Mouse (Mus musculus) forebrain, postnatal 0 days (tissue): ENCODE data around the gene Evc2. TPM values are rescaled to one million over a fixed set of nuclear protein-coding genes. Genes with fewer than 3 reads are reported as not detected.

Experiments
- ATAC-seq: fragments of 200-750 bp; cut with Nextera tagmentation; 2 replicates; pipeline ENCODE4 v1.8.0; 2017; ENCODE audit warnings: mild to moderate bottlenecking, moderate library complexity
- DNase-seq: peaks from one replicate; pipeline ENCODE4 v3.0.0-alpha.2; 2015
- H3K27ac ChIP-seq: fragments of 300-500 bp; sonication (generic); 2 replicates; pipeline ENCODE4 v1.5.1; 2014; ENCODE audit warnings: low read depth, mild to moderate bottlenecking, antibody characterized with exemption, low read length, moderate library complexity, mixed read lengths
- H3K27me3 ChIP-seq: fragments of 300-500 bp; sonication (generic); 2 replicates; pipeline ENCODE4 v1.6.1; 2014; ENCODE audit warnings: mild to moderate bottlenecking, low read length, mixed read lengths; ENCODE audit not compliant: insufficient read depth
- H3K36me3 ChIP-seq: fragments of 300-500 bp; sonication (generic); 2 replicates; pipeline ENCODE4 v1.6.1; 2014; ENCODE audit warnings: mild to moderate bottlenecking, moderate library complexity; ENCODE audit not compliant: insufficient read depth
- H3K4me1 ChIP-seq: fragments of 300-500 bp; sonication (generic); 2 replicates; pipeline ENCODE4 v1.6.1; 2014; ENCODE audit warnings: antibody characterized with exemption; ENCODE audit not compliant: insufficient read depth
- H3K4me2 ChIP-seq: fragments of 300-500 bp; sonication (generic); 2 replicates; pipeline ENCODE4 v1.6.1; 2014; ENCODE audit warnings: low read depth, mild to moderate bottlenecking, moderate library complexity
- H3K4me3 ChIP-seq: fragments of 300-500 bp; sonication (generic); 2 replicates; pipeline ENCODE4 v1.5.1; 2014; ENCODE audit warnings: low read depth, low read length, mixed read lengths
- H3K9ac ChIP-seq: fragments of 300-500 bp; sonication (generic); 2 replicates; pipeline ENCODE4 v1.6.1; 2014; ENCODE audit warnings: mild to moderate bottlenecking
- H3K9me3 ChIP-seq: fragments of 300-500 bp; sonication (generic); 2 replicates; pipeline ENCODE4 v1.6.1; 2016; ENCODE audit warnings: low read length
- CTCF ChIP-seq: sonication (generic); IDR thresholded peaks from 2 replicates; pipeline ENCODE4 v1.5.1; 2016; ENCODE audit warnings: antibody characterized with exemption, control low read depth, low read depth
- WGBS: fragments of 180-500 bp; shearing (Covaris S2); extraction: QIAGEN DNeasy Blood & Tissue Kit; methylation state at CpG from one replicate; pipeline ENCODE4 v1.1.7; 2014; 5-methylcytosine and 5-hydroxymethylcytosine counted together
- polyA plus RNA-seq: library from polyadenylated mRNA; unstranded; fragments of >200 nt; fragmentation: Nextera tagmentation; extraction: Ambion mirVana; gene quantifications from 2 replicates; pipeline ENCODE4 v1.2.1, GENCODE M21; 2015
- total RNA-seq: library from RNA; depleted of rRNA; stranded (reverse); fragments of >200 nt; gene quantifications from 2 replicates; pipeline ENCODE4 v1.2.3, GENCODE M21; 2014

Gene Evc2
- total and polyA plus RNA-seq, 2 experiments from 2014 or later: 2.8 to 4.8 TPM

DNA sequence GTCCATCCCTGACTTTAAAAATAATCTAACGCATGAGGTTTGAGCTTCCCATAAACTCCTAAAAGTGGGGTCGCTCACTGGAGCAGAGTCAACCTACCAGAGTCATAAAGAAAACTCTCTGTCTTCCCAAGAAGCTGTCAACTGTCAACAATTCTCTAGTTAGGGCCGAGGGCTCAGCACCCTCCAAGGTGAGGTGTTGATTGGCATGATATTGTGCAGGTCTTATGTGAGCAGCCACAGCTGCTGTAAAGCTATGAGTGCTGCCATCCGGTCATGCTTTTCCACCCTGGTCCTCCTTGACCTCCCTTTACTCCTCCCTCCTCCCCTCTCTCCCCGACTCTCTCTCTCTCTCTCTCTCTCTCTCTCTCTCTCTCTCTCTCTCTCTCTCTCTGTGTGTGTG lies 24.3 kb downstream of the Evc2 start:
- H3K4me3 ChIP-seq: no peak overlapping the region
- ATAC-seq (no peak), DNase-seq (no peak)
- no peak overlapping the region for H3K27ac ChIP-seq
- no peak overlapping the region for H3K4me2 ChIP-seq
- H3K36me3 ChIP-seq: no peaks in the 10 kb centered on the region
- no peaks in the 10 kb centered on the region for H3K4me1 ChIP-seq
- 89% methylated on average over 5 of the region's 5 CpGs for WGBS
- H3K9me3 ChIP-seq: no peaks in the 10 kb centered on the region
- H3K27me3 ChIP-seq: no peaks in the 10 kb centered on the region
- no peak overlapping the region for H3K9ac ChIP-seq
- TF ChIP-seq CTCF: no peak

- 90% methylated on average over 5 of the region's 5 CpGs for WGBS
- DNase-seq: no peak
- Histone ChIP-seq H3K4me3 (no peak overlapping the region), H3K9ac (no peak overlapping the region), H3K4me1 (no peaks in the 10 kb centered on the region), H3K36me3 (no peaks in the 10 kb centered on the region), H3K9me3 (no peaks in the 10 kb centered on the region), H3K27ac (no peak overlapping the region), H3K27me3 (no peaks in the 10 kb centered on the region), H3K4me2 (no peak overlapping the region)
- TF ChIP-seq CTCF: no peak
- ATAC-seq: no peak
These were observed 25.0 kb downstream of the Evc2 start for GRCm38 (mm10) chr5:37363284-37363683.

- Histone ChIP-seq H3K4me3 (no peak overlapping the region), H3K4me2 (no peak overlapping the region), H3K4me1 (no peaks in the 10 kb centered on the region), H3K27ac (peak overlapping the region; percentile 35; the same call in 1 of the 2 replicates), H3K27me3 (no peaks in the 10 kb centered on the region), H3K9me3 (no peaks in the 10 kb centered on the region), H3K36me3 (no peaks in the 10 kb centered on the region), H3K9ac (no peak overlapping the region)
- ATAC-seq (peak; percentile 80), DNase-seq (peak; percentile 46)
- TF ChIP-seq CTCF: peak; percentile 48
These were observed 27.5 kb downstream of the Evc2 start for GRCm38 (mm10) chr5:37365751-37366150.

DNA sequence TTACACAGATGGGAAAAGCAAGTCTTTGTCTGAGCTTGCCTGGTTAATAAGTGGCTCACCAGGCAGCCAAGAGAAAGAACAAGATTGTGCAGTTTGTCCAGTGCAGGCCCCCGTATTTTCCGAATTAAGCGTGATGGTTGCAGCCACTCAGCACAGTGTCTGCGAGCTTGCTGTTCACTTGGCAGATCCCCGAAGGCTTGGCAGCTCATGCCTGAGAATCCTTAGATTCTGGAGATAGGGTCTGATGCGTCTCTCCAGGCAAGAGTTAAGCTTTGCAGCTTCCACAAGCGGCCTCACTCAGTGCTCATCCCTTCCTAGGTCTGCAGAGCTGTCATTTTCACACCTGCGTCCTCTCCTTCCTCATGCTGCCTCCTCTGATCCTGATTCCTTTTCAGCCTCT lies 30.5 kb downstream of the Evc2 start:
- WGBS: 65% methylated on average over 8 of the region's 8 CpGs
- Histone ChIP-seq H3K27me3 (no peaks in the 10 kb centered on the region), H3K9me3 (no peaks in the 10 kb centered on the region), H3K9ac (no peak overlapping the region), H3K4me2 (no peak overlapping the region), H3K36me3 (no peaks in the 10 kb centered on the region), H3K27ac (no peak overlapping the region), H3K4me3 (no peak overlapping the region), H3K4me1 (no peaks in the 10 kb centered on the region)
- peak; percentile 67 for DNase-seq
- TF ChIP-seq CTCF: no peak
- ATAC-seq: peak; percentile 60

DNA sequence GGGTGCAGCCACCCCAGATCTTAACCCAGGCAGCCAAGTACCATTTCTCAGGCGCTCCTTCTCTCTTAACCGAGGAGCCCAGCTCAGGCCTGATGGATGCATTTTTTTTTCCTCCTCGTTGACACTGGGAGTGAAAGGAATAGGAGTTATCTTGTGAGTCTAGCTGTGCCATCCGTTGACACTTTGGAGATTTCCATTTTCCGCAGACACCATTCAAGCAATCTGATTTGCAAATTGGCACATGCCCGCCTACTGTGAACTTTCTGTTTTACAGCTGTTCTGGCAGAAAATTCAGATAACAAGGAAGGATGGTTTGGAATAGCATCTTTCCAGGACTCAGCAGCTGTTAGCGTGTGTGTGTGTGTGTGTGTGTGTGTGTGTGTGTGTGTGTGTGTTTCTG lies 39.1 kb downstream of the Evc2 start:
- peak; percentile 64 for DNase-seq
- H3K9ac ChIP-seq: no peak overlapping the region

GRCm38 (mm10) chr5:37380641-37381040 lies 42.3 kb downstream of the Evc2 start:
- TF ChIP-seq CTCF: no peak
- 83% methylated on average over 4 of the region's 4 CpGs for WGBS
- no peak for DNase-seq
- Histone ChIP-seq H3K9ac (no peak overlapping the region), H3K27ac (no peak overlapping the region), H3K4me1 (no peaks in the 10 kb centered on the region), H3K36me3 (no peaks in the 10 kb centered on the region), H3K4me2 (no peak overlapping the region), H3K9me3 (no peaks in the 10 kb centered on the region), H3K4me3 (no peak overlapping the region), H3K27me3 (no peaks in the 10 kb centered on the region)
- no peak for ATAC-seq

More for the DNA sequence above, 39.1 kb downstream of the Evc2 start:
- Histone ChIP-seq H3K9me3 (no peaks in the 10 kb centered on the region), H3K27ac (0 out of 2 replicates have a peak overlapping the region, but pooled peaks have one; percentile 9), H3K4me2 (no peak overlapping the region), H3K27me3 (no peaks in the 10 kb centered on the region), H3K36me3 (no peaks in the 10 kb centered on the region), H3K4me1 (no peaks in the 10 kb centered on the region), H3K4me3 (no peak overlapping the region)
- WGBS: 54% methylated on average over 7 of the region's 7 CpGs
- TF ChIP-seq CTCF: no peak
- ATAC-seq: peak; percentile 65

DNA sequence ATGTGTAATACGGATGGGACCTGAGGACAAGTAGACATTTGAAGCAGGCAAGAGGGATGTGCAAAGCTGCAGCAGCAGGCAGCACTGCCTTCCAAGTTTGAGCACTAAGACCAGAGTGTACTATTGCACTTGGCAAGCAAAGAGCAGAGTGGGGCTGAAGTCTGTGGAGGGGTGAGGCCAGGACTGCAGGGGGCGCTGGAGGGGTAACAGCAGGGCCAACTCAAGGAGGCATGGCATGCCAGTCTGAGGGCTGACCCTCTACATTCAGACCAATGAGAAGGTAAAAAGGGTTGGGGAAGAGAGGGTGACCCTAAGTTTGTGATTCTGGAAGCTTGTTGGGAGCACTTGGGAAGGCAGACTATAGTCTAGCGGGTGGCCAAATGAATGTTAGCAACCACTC lies 45.3 kb downstream of the Evc2 start:
- Histone ChIP-seq H3K36me3 (no peaks in the 10 kb centered on the region), H3K27ac (no peak overlapping the region), H3K4me3 (no peak overlapping the region), H3K4me2 (no peak overlapping the region), H3K4me1 (no peaks in the 10 kb centered on the region), H3K9me3 (no peaks in the 10 kb centered on the region), H3K27me3 (no peaks in the 10 kb centered on the region), H3K9ac (no peak overlapping the region)
- WGBS: 87% methylated on average over 3 of the region's 3 CpGs
- ATAC-seq: no peak
- no peak for DNase-seq
- TF ChIP-seq CTCF: peak; percentile 20; the same call in 1 of the 2 replicates

- DNase-seq (no peak), ATAC-seq (no peak)
- no peak for TF ChIP-seq CTCF
- Histone ChIP-seq H3K4me3 (no peak overlapping the region), H3K36me3 (no peaks in the 10 kb centered on the region), H3K27ac (no peak overlapping the region), H3K9me3 (no peaks in the 10 kb centered on the region), H3K4me1 (no peaks in the 10 kb centered on the region), H3K9ac (no peak overlapping the region), H3K27me3 (no peaks in the 10 kb centered on the region), H3K4me2 (no peak overlapping the region)
- WGBS: 89% methylated on average over 3 of the region's 3 CpGs
These were observed 50.3 kb downstream of the Evc2 start for GRCm38 (mm10) chr5:37388646-37389045.
